Mouse (Mus musculus) CD4-positive, CD25-positive, alpha-beta regulatory T cell (primary cell): ENCODE data around the gene Ccdc181. TPM values are rescaled to one million over a fixed set of nuclear protein-coding genes. Genes with fewer than 3 reads are reported as not detected.

Experiments
- polyA plus RNA-seq: library from polyadenylated mRNA; unstranded; fragments of 100-300 nt; shearing (Covaris generic); gene quantifications from one replicate; pipeline ENCODE4 v1.2.1, GENCODE M21; 2017

The Ccdc181 gene
- polyA plus RNA-seq, result 7.8 TPM

DNA sequence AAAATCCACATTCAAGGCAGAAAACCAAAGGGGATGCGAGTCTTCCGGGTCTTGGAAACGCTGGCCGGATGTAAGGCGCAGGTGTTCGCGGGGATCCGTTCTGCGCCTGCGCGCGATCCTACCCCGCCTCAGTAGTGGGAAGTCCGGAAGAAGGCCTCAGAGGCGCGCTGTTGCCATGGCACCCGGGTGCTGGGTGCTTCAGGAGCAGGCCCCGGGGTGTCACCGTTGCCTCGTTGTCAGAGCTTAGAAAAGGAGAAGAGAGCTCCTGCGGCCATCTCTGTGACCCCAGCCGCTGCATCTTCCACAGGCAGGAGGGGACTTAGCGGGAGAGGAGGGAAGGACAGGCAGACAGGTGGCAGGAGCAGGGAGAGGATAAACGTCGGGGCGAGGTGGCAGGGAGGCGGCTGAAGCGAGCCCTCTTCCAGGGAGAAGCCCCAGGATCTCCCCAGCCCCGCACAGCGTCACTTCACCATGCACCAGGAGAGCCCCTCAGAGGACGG, at the start of gene Ccdc181:
Gene Ccdc181, plus strand, starts transcription at position 131 of the 500 bp plus-strand sequence.

DNA sequence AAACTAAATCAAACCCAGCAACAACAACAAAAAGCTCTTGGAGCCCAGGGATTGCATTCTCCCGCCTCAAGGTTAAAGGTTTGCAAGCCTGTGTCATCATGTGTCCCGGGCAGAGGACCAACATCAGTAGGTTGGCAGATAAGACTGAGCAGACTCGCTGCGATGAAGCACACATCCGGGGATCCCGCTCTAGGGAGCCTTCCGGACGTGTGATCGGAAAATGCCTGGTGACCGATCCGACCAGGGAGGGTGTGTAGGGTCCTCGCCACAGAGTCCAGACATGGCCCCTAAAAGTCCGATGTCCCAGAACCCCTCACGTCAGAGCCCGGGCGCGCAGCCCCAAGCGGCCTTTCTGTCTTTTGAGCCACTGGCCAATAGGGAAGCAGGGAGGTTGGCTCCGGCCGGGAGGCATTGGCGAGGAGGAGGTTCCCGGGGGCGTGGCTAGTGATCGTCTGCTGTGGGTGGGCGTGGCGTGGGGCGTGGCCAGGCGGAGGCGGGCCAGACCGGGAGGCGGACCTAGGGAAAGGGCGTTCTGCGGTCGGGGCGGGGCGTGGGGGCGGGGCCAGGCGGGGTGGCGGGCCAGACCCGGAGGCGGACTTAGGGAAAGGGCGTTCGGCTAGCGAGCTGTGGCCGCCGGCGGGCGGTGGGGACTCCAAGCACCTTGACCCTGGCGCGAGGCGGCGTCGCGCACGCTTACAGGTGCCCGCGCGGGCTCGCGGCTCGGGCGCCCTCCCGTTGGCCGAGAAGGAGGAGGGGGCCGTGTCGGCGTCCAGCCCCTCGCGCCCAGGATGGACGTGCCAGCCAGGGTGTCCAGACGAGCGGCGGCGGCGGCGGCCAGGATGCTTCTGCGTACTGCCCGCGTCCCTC, 26.7 kb upstream of the Ccdc181 start, which contains the start of gene Slc19a2:
Gene Slc19a2, plus strand, starts transcription at position 582 of the 867 bp plus-strand sequence.

DNA sequence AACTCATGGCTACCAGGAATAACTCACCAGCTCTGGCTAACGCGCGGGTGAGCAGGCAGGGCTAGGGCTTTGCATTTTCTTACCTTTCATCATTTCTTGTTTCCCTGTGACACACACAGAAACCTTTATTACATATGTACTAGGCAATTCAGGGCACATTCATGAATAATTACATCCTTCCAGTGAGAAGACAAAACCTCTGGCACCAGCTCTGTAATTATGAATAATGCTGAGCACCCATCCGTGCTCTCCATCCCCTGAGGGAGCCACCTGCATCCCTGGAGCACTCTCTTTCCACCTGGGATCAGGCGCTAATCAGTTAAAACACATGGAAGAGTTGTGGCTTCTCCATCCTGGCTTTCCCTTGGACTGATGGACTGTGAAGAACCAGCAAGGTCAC, 28.4 kb downstream of the Ccdc181 start, which contains the start of gene Nme7:
Gene Nme7, plus strand, starts transcription at position 301 of the 400 bp plus-strand sequence.

DNA sequence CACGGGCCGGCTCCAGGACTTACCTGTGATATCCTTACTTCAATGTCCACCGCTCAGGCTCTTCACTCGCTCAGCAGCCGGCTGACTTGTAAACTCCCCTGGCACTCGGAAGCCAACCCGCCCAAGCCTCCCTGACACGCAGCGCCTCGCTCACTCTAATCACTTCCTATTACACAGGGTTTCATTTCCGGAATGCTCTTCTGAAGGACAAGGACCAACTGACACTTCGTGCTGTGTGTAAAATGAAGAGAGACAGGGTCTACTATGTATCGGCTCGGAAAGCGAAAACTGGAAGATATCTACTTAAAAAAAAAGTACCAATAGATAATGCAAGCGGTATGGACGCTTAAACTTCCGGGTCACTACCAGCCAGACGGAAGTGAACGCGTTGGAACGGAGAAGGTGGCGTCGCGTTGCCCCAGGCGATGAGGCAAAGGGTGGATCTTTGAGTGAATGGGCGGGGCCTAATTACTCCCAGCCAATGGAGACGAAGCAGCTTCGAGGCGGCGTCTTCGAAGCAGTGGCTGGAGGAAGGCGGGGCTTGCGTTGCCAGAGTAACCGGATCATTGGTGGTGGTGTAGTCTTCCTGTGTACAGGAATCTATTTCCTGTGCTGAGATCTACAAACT, 31.9 kb downstream of the Ccdc181 start, which contains the start of gene Blzf1:
Gene Blzf1, minus strand, starts transcription at position 366 of the 628 bp plus-strand sequence.

Other genes with a start within 250 kb of the Ccdc181 start
- gene Sele, start 227.4 kb upstream of the Ccdc181 start, polyA plus RNA-seq, result 0.66 TPM
- 1,155 TPM for gene Sell, start 213.6 kb upstream of the Ccdc181 start, polyA plus RNA-seq
- 5.9 TPM for gene Selp, start 160.3 kb upstream of the Ccdc181 start, polyA plus RNA-seq
- gene F5, start 123.7 kb upstream of the Ccdc181 start, polyA plus RNA-seq, result 0.06 TPM
- gene Slc19a2, start 26.5 kb upstream of the Ccdc181 start, polyA plus RNA-seq, result 6.3 TPM
- gene Nme7, start 28.5 kb downstream of the Ccdc181 start, polyA plus RNA-seq, result 12.2 TPM
- gene Blzf1, start 31.9 kb downstream of the Ccdc181 start, polyA plus RNA-seq, result 16.5 TPM
- 41.7 TPM for gene Atp1b1, start 182.8 kb downstream of the Ccdc181 start, polyA plus RNA-seq